Mouse (Mus musculus): ENCODE results near the gene Gm4969.

- peak; percentile 51 for TF ChIP-seq CTCF (IDR thresholded peaks at IDR 0.05; ENCODE audit: low read depth)
- TF ChIP-seq EP300 (IDR thresholded peaks at IDR 0.05; ENCODE audit: low read depth), result no peak
Observed at GRCm38 (mm10) chr7:19137380-19137779, 19.2 kb upstream of the Gm4969 start.
